Mouse (Mus musculus): ENCODE data around the gene Zc2hc1b. TPM values are rescaled to one million over a fixed set of nuclear protein-coding genes. Genes with fewer than 3 reads are reported as not detected.

The Zc2hc1b gene
- polyA plus RNA-seq, 1 experiment from 2014 or later = not detected

DNA sequence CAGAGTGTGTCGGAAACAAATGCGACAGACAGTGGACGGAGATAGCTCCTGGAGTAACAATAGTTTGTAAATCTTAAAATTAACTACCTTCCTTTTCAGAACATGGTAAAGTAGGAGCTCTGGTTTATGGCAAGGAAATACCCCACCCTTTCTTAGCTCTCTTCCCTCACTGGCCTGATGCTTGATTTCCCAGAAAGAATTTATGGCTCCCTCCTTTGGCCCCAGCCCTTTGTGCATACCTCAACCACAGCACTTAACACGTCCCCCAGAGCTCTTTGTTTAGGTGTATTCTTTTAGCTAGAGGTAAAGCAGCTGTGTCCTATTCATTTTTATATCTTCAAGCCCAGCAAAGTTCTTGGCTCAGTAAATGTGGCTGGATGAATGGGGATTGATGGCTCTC is 69.0 kb downstream of the Zc2hc1b start:
- no peak overlapping the region for H3K9ac ChIP-seq
- no peaks in the 10 kb centered on the region for H3K9me3 ChIP-seq
- H3K4me1 ChIP-seq (replicated peaks) = peaks cover 8% of the 10 kb centered on the region
- H3K27me3 ChIP-seq = no peaks in the 10 kb centered on the region
- no peak overlapping the region for H3K4me2 ChIP-seq
- WGBS = 30% methylated on average over 4 of the region's 4 CpGs
- H3K27ac ChIP-seq (replicated peaks) = no peak overlapping the region
- H3K36me3 ChIP-seq = no peaks in the 10 kb centered on the region
- no peak overlapping the region for H3K4me3 ChIP-seq
- no peak for ATAC-seq (ENCODE audit: low FRiP score, low read depth)

- 12% methylated on average over 7 of the region's 7 CpGs for WGBS
- peak; percentile 62; the same call in 1 of the 2 replicates for ATAC-seq (ENCODE audit: low FRiP score, low read depth)
- Histone ChIP-seq H3K27me3 (no peaks in the 10 kb centered on the region), H3K4me1 (replicated peaks) (peaks cover 8% of the 10 kb centered on the region), H3K9ac (no peak overlapping the region), H3K9me3 (no peaks in the 10 kb centered on the region), H3K36me3 (no peaks in the 10 kb centered on the region), H3K4me3 (no peak overlapping the region), H3K4me2 (no peak overlapping the region), H3K27ac (replicated peaks) (no peak overlapping the region)
These were observed 69.7 kb downstream of the Zc2hc1b start for GRCm38 (mm10) chr10:13108021-13108548.

- ATAC-seq (ENCODE audit: low FRiP score, low read depth) = no peak
These were observed 70.8 kb downstream of the Zc2hc1b start for GRCm38 (mm10) chr10:13106909-13107624.

DNA sequence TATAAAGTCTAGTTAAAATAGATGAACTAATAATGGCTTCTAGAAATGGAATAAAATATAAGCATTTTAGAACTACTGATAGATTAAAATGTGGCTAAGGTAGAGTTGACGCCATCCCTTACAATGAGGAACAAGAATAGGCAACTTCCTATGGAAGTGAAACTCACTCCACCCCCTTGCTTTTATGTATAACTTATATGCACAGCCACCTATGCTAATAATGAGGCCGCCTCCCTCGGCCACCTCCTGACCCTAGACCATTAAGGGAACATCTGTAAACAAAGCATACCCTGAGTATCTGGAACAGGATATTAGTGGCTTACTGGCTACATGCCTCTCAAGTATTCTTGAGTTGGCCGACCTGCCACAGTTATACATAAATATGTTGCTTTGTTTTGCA is 74.0 kb downstream of the Zc2hc1b start:
- 78% methylated on average over 4 of the region's 4 CpGs for WGBS

More at GRCm38 (mm10) chr10:13106909-13107624, 70.8 kb downstream of the Zc2hc1b start:
- H3K4me3 ChIP-seq = no peak overlapping the region
- H3K9me3 ChIP-seq = no peaks in the 10 kb centered on the region
- no peak overlapping the region for H3K4me2 ChIP-seq
- no peaks in the 10 kb centered on the region for H3K36me3 ChIP-seq
- H3K9ac ChIP-seq = no peak overlapping the region
- no peaks in the 10 kb centered on the region for H3K27me3 ChIP-seq
- 56% methylated on average over 9 of the region's 9 CpGs for WGBS
- no peak overlapping the region for H3K27ac ChIP-seq (replicated peaks)
- H3K4me1 ChIP-seq (replicated peaks) = peaks cover 8% of the 10 kb centered on the region

GRCm38 (mm10) chr10:13102360-13102759 is 75.5 kb downstream of the Zc2hc1b start:
- H3K4me3 ChIP-seq = no peak overlapping the region
- no peak for ATAC-seq (ENCODE audit: low FRiP score, low read depth)
- WGBS = 70% methylated on average over 4 of the region's 4 CpGs
- H3K4me1 ChIP-seq (replicated peaks) = no peaks in the 10 kb centered on the region
- no peaks in the 10 kb centered on the region for H3K36me3 ChIP-seq
- no peak overlapping the region for H3K27ac ChIP-seq (replicated peaks)
- no peak overlapping the region for H3K4me2 ChIP-seq
- H3K9ac ChIP-seq = no peak overlapping the region
- no peaks in the 10 kb centered on the region for H3K27me3 ChIP-seq
- no peaks in the 10 kb centered on the region for H3K9me3 ChIP-seq

More for the DNA sequence above, 74.0 kb downstream of the Zc2hc1b start:
- Histone ChIP-seq H3K27me3 (no peaks in the 10 kb centered on the region), H3K9ac (no peak overlapping the region), H3K9me3 (no peaks in the 10 kb centered on the region), H3K4me3 (no peak overlapping the region), H3K4me2 (no peak overlapping the region), H3K27ac (replicated peaks) (no peak overlapping the region), H3K4me1 (replicated peaks) (peaks cover 8% of the 10 kb centered on the region), H3K36me3 (no peaks in the 10 kb centered on the region)
- no peak for ATAC-seq (ENCODE audit: low FRiP score, low read depth)

- Histone ChIP-seq H3K9me3 (no peaks in the 10 kb centered on the region), H3K4me3 (no peak overlapping the region), H3K27me3 (no peaks in the 10 kb centered on the region), H3K27ac (replicated peaks) (no peak overlapping the region), H3K9ac (no peak overlapping the region), H3K4me1 (replicated peaks) (no peaks in the 10 kb centered on the region), H3K36me3 (no peaks in the 10 kb centered on the region), H3K4me2 (no peak overlapping the region)
- ATAC-seq (ENCODE audit: low FRiP score, low read depth) = no peak
- 91% methylated on average over 6 of the region's 6 CpGs for WGBS
These were observed 77.7 kb downstream of the Zc2hc1b start for GRCm38 (mm10) chr10:13100061-13100648.

Other genes with a start within 250 kb of the Zc2hc1b start
- gene Stx11, start 213.7 kb downstream of the Zc2hc1b start, polyA plus RNA-seq (2015; fragmentation: Nextera tagmentation; extraction: Ambion mirVana) = 1.8 and 2.0 TPM in 2 replicates
- 23.6 and 24.3 TPM in 2 replicates for gene Sf3b5, start 172.7 kb downstream of the Zc2hc1b start, polyA plus RNA-seq (2015; fragmentation: Nextera tagmentation; extraction: Ambion mirVana)
- 30.8 and 34.1 TPM in 2 replicates for gene Plagl1, start 117.5 kb downstream of the Zc2hc1b start, polyA plus RNA-seq (2015; fragmentation: Nextera tagmentation; extraction: Ambion mirVana)
- 31.1 and 36.1 TPM in 2 replicates for gene Ltv1, start 15.1 kb upstream of the Zc2hc1b start, polyA plus RNA-seq (2015; fragmentation: Nextera tagmentation; extraction: Ambion mirVana)